Mouse (Mus musculus) adrenal gland, postnatal 0 days (tissue): ENCODE measurements around the gene Akap9. TPM values are rescaled to one million over a fixed set of nuclear protein-coding genes. Genes with fewer than 3 reads are reported as not detected.

Experiments used
- polyA plus RNA-seq: library from polyadenylated mRNA; unstranded; fragments of >200 nt; fragmentation: Nextera tagmentation; extraction: Ambion mirVana; gene quantifications from 2 replicates; pipeline ENCODE4 v1.2.1, GENCODE M21; 2015

Akap9 gene
- polyA plus RNA-seq: 73.6 and 105 TPM in 2 replicates

DNA sequence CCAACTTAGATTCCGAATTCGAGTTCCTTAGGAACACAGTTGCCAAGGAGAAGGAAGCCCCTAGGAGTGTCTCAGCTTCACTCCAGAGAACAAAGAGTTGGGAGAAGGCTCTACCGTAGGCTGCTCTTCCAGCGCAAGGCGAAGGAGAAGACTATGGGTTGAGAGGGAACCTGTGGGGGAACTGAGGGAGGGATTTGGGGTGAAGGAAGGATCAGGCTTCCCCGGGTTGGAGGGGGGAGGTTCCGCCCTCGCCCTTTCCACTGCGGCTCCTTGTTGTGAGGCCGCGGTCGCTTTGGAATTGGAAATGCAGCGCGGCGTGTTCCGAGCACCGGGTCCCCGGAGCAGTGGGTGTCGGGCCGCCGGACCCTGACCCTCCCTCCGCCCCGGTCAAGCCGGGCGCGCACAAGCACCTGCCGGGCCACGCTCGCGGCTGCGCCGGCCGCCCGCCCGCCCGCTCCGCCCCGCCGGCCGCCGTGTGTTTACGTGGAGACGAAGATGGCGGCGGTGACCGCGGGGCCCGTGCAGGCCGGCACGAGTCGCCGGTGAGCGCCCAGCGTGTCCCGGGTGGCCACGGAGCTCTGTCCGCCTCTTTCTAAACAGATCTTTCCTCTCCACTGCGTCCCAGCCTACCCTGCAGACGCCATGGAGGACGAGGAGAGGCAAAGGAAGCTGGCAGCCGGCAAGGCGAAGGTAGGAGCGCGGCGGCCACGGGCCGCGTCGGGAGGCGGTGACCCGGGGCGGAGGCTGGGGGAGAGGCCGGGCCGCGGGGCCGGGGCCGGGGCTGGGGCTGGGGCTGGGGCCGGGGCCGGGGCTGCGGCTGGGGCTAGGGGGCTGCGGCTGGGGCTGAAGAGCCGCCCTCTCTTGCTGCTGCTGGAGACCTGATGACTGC is at the start of gene Akap9:
Gene Akap9, plus strand, starts transcription at position 254 of the 889 bp plus-strand sequence.

DNA sequence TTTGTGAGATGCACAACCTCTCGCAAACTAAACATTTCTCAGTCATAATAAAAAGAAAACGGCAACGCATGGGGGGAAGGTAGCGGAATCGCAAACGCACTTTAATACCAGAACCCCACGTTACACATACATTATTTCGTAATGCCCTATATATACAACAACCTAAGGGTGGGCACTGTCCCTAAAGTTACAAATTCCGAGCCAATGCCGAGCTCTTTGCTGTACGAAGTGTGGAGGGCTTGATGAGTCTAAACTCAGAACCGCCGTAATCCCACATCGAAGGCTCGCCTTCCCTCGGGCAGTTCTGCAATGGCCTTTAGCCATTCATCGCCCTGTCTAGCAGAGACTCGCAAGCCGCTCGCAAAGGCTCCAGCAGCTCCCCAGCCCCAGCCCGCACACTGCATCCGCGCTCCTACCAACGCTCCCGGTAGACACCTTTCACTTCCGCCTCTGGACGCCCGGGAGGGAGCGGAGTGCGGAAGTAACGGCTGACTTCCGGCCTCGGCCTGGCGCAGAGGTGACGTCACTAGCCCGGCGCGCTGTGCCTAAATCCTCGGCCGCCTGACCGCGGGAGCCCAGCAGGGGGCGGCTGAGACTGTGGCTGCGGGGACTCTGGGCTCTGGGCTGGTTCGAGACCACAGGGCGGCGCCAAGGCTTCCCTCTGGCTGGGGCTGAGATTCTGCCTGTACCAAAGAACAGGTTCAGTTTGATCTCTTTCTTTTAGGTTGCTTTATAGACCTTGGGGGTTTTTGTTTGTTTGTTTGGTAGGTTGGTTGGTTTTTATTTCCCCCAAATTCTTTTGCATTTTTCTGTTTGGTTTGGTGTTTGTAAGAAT is 34.2 kb upstream of the Akap9 start, which contains the start of gene Mterf1a:
Gene Mterf1a, minus strand, starts transcription at position 475 of the 835 bp plus-strand sequence.

DNA sequence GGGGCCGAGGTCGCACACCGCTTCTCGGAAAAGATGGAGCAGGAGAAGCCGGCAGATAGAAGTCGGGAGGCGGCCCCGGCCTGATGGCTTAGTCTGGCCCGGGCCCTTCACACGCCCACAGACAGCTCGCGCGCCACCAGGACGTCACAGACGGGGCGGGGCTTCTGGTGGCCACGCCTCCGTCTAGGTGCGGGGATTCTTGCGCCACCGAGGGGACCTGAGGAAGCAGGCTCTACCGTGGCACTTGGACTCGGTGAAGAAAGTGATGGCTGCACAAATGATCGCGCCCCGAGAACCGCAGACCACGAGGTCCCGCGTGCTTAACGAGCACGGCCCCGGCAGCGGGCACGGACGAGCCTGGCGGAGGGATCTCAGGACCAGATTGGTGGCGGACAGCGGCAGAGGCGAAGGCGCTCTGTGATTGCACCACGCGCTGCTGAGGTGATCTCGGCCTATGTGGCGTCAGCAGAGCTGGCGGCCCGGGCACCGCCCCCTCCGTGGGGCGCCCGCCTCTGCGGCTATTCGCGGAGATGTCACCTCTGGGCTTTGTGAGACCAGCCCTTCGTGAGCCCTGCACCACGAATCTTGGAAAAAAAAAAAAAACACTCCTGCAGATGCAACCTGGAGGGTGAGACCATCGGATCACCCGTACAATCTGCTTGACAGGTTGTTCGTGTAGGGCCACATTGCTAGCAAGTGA is 176.6 kb downstream of the Akap9 start, which contains the start of gene Cyp51:
Gene Cyp51, minus strand, starts transcription at position 406 of the 700 bp plus-strand sequence.

Other genes starting within 250 kb of the Akap9 start
- 8.1 and 14.4 TPM in 2 replicates for gene Ankib1, start 125.1 kb upstream of the Akap9 start, polyA plus RNA-seq
- 26.5 and 43.8 TPM in 2 replicates for gene Krit1, start 124.9 kb upstream of the Akap9 start, polyA plus RNA-seq
- gene Lrrd1, start 82.9 kb upstream of the Akap9 start, polyA plus RNA-seq: 0.08 TPM in 1 of 2 replicates, not detected in the other
- gene Mterf1a, start 34.1 kb upstream of the Akap9 start, polyA plus RNA-seq: 8.4 and 9.8 TPM in 2 replicates
- gene Cyp51, start 176.7 kb downstream of the Akap9 start, polyA plus RNA-seq: 27.9 and 31.2 TPM in 2 replicates